Mouse (Mus musculus) adrenal gland (tissue): ENCODE measurements around the gene Ikzf3.

Experiments used
- intact Hi-C: fragments of 180-260 bp; cut with DNase I; formaldehyde crosslinking; loops from one replicate; pipeline ENCODE4 v1.15.1; 2025

The Ikzf3 gene

DNA sequence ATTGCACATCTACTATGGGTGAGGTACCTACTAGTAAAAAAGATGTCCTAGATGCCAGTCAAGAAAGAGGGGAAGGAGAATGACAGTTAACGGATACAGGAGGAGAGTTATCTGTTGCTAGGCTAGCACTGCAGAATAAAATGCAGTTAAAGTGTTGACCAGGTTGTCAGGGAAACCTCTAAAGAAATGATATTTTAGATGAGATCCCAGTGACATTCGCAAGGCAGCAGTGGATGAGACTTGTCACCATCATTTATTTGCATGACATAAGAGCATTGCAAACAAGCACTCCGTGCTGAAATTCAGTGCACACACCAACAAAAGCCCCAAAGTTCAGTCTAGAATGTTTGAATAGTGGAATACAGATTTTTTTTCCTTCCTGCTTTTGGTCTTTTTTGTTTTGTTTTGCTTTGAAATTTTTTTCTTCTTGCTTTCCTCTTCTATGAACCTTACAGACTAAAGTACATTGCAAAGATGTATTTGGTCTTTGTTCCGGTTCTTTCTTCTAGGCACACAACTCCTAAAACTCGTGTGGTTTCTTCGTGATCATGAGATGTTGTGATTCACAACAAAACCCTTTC lies 32.4 kb downstream of the Ikzf3 start:
- intact Hi-C loops: no loop called here

- intact Hi-C loops: no loop called here
Observed at GRCm38 (mm10) chr11:98512881-98513280, 33.0 kb downstream of the Ikzf3 start.

- intact Hi-C loops: no loop called here
Observed at GRCm38 (mm10) chr11:98510125-98510524, 35.7 kb downstream of the Ikzf3 start.

- intact Hi-C loops: no loop called here
Observed at GRCm38 (mm10) chr11:98509434-98509833, 36.4 kb downstream of the Ikzf3 start.

- intact Hi-C loops: no loop called here
Observed at GRCm38 (mm10) chr11:98504926-98505325, 40.9 kb downstream of the Ikzf3 start.

GRCm38 (mm10) chr11:98497388-98498288 lies 48.2 kb downstream of the Ikzf3 start:
- intact Hi-C loops: no loop called here

DNA sequence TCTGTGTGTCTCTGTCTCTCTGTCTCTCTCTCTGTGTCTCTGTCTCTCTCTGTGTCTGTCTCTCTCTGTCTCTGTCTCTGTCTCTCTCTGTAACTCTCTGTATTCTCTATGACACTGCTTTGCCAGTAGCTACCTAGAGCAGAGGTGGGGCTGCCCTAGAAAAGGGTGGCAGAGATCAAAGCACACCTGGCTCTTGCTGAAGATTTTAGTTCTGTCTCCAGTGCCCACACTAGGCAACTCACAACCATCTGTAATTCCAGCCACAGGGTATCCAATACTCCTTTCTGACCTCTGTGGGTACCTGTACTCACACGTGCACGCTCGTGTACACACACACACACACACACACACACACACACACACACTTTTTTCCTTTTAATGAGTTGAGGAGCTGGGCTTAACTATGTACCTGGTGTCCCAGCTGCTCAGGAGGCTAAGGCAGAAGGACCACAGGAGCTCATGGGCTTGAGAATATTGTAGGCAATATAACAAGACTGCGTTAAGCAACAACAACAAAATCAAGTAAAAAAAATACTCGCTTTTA lies 50.6 kb downstream of the Ikzf3 start:
- intact Hi-C loops: no loop called here

GRCm38 (mm10) chr11:98493394-98493793 lies 52.4 kb downstream of the Ikzf3 start:
- intact Hi-C loops: no loop called here

- intact Hi-C loops: no loop called here
Observed at GRCm38 (mm10) chr11:98492959-98493358, 52.9 kb downstream of the Ikzf3 start.

DNA sequence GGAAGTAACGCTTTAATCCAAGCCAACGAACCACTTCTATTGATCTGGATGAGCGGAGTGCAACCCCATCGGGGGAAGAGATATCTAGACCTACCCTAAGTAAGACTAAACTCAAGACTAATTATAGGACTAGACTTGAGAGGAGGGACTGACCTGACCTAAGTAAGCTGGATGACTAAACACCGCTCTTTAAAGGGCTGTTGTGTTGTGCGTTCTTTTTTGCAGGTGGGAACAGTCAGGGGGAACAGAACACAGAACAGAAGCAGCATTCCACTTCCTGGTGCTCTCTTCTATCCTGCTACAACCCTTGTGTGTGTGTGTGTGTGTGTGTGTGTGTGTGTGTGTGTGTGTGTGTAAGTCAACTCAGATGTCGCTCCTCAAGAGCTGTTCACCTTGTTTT lies 54.3 kb downstream of the Ikzf3 start:
- intact Hi-C loops: no loop called here

- intact Hi-C loops: no loop called here
Observed at GRCm38 (mm10) chr11:98488540-98489234, 57.1 kb downstream of the Ikzf3 start.

DNA sequence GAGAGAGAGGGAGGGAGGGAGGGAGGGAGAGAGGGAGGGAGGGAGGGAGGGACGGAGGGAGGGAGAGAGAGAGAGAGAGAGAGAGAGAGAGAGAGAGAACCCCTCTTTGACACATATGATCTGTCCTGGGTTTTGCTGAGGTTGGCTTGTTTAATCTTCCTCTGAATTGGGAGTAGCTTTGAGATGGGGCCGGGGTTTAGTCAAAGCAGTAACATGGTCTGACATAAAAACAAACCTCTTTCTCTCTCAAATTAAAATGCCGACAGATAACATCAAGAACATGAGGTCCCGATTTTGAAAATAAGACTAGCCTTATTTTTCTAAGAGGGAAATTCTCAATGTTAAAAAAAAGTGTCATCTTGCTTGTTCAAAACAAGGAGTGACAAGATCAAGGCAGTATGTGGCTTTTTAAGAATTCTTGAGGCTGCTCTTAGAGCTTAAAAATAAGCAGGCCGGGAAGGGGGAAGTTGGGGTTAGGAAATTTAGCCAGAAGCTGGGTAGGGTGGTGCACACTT lies 58.2 kb downstream of the Ikzf3 start:
- intact Hi-C loops: no loop called here

- intact Hi-C loops: no loop called here
Observed at GRCm38 (mm10) chr11:98485749-98486148, 60.1 kb downstream of the Ikzf3 start.

GRCm38 (mm10) chr11:98482067-98482466 lies 63.8 kb downstream of the Ikzf3 start:
- intact Hi-C loops: no loop called here

- intact Hi-C loops: no loop called here
Observed at GRCm38 (mm10) chr11:98481231-98481630, 64.6 kb downstream of the Ikzf3 start.

DNA sequence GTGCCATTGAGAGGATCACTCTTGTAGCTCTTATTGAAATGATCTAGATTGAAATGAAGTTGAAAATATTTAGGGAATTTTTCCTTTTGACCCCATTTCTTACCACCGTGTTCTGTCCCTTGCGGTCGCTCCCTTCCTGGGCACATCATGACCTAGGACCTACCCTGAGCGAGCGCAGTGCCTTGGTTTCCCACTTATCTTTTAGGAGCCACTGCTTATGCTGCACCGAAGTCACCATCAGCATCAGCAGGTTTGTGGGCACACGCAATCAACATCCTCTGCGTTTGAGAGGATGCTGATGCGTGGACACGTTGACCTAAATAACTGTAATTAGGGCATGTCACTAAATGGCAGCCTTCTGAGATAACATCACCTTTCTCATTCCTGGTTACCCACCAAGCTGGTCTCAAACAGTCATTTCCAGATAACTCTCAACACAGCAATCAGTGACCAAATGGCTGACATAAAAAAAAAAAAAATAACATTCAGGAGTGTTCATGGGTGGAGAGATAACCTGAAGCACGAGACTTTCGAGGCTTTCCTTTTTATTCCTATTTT lies 65.8 kb downstream of the Ikzf3 start:
- intact Hi-C loops: no loop called here

- intact Hi-C loops: no loop called here
Observed at GRCm38 (mm10) chr11:98479026-98479939, 66.5 kb downstream of the Ikzf3 start.

DNA sequence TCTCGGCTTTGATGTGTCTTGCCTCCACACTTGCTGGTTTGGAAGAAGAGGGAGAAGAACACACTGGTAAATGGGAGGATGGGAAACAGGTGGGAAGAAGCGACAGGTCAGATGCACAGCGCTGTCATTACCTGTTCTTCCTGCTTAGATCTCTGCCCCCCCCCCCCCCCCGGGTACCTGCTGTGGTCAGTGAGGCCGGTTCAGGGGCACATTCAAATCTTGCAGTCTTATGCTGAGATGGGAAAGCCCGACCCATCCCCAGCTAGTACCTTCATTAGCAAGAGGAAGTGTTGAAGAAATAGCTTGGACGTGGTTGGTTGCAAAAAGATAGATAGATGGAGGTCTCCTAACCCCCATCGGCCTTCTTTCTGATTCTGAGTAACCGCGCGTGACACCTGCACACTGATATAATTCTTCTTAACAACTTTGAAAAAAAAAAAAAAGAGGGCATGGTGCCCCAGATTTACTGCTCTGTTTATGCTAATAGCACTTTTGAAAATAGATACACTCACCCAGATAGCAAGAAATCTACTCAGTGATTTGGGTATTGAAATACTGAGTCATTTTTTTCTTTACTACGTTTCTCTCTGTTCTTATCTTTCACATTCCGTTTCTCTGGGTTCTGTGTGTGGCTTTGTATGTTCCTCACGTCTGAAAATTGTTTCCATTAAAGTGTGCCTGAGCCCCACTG lies 68.7 kb downstream of the Ikzf3 start:
- intact Hi-C loops: no loop called here

- intact Hi-C loops: no loop called here
Observed at GRCm38 (mm10) chr11:98476434-98476807, 69.4 kb downstream of the Ikzf3 start.
